Mouse (Mus musculus): ENCODE data around the gene Cd2bp2.

The Cd2bp2 gene

GRCm38 (mm10) chr7:127217901-127218642 lies 22.2 kb upstream of the Cd2bp2 start:
- no peak for DNase-seq (ENCODE audit: low spot score)

- DNase-seq (ENCODE audit: low spot score), result no peak
Observed at GRCm38 (mm10) chr7:127217475-127217874, 21.6 kb upstream of the Cd2bp2 start.

GRCm38 (mm10) chr7:127216307-127216706 lies 20.5 kb upstream of the Cd2bp2 start:
- DNase-seq (ENCODE audit: low spot score), result no peak

- no peak for DNase-seq (ENCODE audit: low spot score)
Observed at GRCm38 (mm10) chr7:127214981-127215871, 19.4 kb upstream of the Cd2bp2 start.

GRCm38 (mm10) chr7:127214521-127214920 lies 18.7 kb upstream of the Cd2bp2 start:
- no peak for DNase-seq (ENCODE audit: low spot score)

GRCm38 (mm10) chr7:127213930-127214329 lies 18.1 kb upstream of the Cd2bp2 start:
- DNase-seq (ENCODE audit: low spot score), result no peak

GRCm38 (mm10) chr7:127213485-127213884 lies 17.6 kb upstream of the Cd2bp2 start:
- DNase-seq (ENCODE audit: low spot score), result no peak

GRCm38 (mm10) chr7:127212432-127213250 lies 16.8 kb upstream of the Cd2bp2 start:
- no peak for DNase-seq (ENCODE audit: low spot score)

- DNase-seq (ENCODE audit: low spot score), result no peak
Observed at GRCm38 (mm10) chr7:127211014-127211745, 15.3 kb upstream of the Cd2bp2 start.

GRCm38 (mm10) chr7:127210266-127210665 lies 14.4 kb upstream of the Cd2bp2 start:
- no peak for DNase-seq (ENCODE audit: low spot score)

- no peak for DNase-seq (ENCODE audit: low spot score)
Observed at GRCm38 (mm10) chr7:127209851-127210250, 14.0 kb upstream of the Cd2bp2 start.

- peak; percentile 98 for DNase-seq (ENCODE audit: low spot score)
Observed at GRCm38 (mm10) chr7:127208553-127209438, 12.9 kb upstream of the Cd2bp2 start, which contains the start of gene Mylpf. Gene Mylpf (plus strand): TSS chr7:127208890.

- no peak for DNase-seq (ENCODE audit: low spot score)
Observed at GRCm38 (mm10) chr7:127208295-127208552, 12.4 kb upstream of the Cd2bp2 start, which contains the start of gene Tbc1d10b. Gene Tbc1d10b (minus strand): TSS chr7:127208468.

GRCm38 (mm10) chr7:127207374-127208294 lies 11.8 kb upstream of the Cd2bp2 start:
- DNase-seq (ENCODE audit: low spot score), result no peak

- no peak for DNase-seq (ENCODE audit: low spot score)
Observed at GRCm38 (mm10) chr7:127206606-127207005, 10.8 kb upstream of the Cd2bp2 start.

- DNase-seq (ENCODE audit: low spot score), result no peak
Observed at GRCm38 (mm10) chr7:127196484-127196883, 634 bp upstream of the Cd2bp2 start.

GRCm38 (mm10) chr7:127194633-127195029 lies 1.2 kb downstream of the Cd2bp2 start:
- no peak for DNase-seq (ENCODE audit: low spot score)

- no peak for DNase-seq (ENCODE audit: low spot score)
Observed at GRCm38 (mm10) chr7:127194011-127194632, 1.7 kb downstream of the Cd2bp2 start.

- DNase-seq (ENCODE audit: low spot score), result no peak
Observed at GRCm38 (mm10) chr7:127192989-127193388, 2.9 kb downstream of the Cd2bp2 start.
